Mouse (Mus musculus) ES-Bruce4 (cell line): ENCODE measurements at regions not wholly inside any gene's neighbourhood (a gene's known extent, or its start where the extent isn't known, plus 50 kb on each side); places are given as distances from the start of the nearest gene placed in this dataset.

ENCODE experiments used
- CTCF ChIP-seq: IDR thresholded peaks from one replicate; pipeline ENCODE4 v1.8.1; 2011; ENCODE audit warnings: low read depth, low read length
- EP300 ChIP-seq: IDR thresholded peaks from 2 replicates; pipeline ENCODE4 v1.6.1; 2011; ENCODE audit warnings: low read depth, low read length; ENCODE audit not compliant: insufficient read depth
- POLR2A ChIP-seq: IDR thresholded peaks from one replicate; pipeline ENCODE4 v1.8.1; 2011; ENCODE audit warnings: low read length; ENCODE audit not compliant: insufficient read depth

DNA sequence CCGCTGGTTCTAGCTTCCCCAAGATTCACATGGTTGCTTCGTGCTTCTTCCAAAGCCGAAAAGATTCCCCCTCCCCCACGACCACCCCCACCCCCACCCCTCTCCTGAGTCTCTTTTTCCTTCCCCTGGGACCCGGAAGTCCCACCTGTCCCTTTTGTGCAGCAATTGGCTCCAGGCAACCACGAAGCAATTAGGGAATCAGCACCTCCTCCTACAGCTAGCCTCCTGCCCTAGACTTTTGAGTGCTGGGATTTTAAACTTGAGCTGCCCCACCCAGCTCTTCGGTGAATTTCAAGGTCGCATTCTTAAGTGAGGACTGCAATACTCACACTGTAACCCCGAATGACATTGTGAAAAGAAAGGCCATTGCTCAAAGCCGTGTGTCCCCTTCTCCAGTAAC lies 445.9 kb downstream of the Etnk1 start:
- no peak for TF ChIP-seq POLR2A
- TF ChIP-seq CTCF, result no peak
- TF ChIP-seq EP300, result peak; percentile 48; the same call in 1 of the 2 replicates
